Mouse (Mus musculus) thymus, postnatal 25 days (tissue): ENCODE data around the gene Evc2.

Experiments used
- DNase-seq: peaks from one replicate; pipeline ENCODE4 v3.0.0; 2022

Evc2 gene

DNA sequence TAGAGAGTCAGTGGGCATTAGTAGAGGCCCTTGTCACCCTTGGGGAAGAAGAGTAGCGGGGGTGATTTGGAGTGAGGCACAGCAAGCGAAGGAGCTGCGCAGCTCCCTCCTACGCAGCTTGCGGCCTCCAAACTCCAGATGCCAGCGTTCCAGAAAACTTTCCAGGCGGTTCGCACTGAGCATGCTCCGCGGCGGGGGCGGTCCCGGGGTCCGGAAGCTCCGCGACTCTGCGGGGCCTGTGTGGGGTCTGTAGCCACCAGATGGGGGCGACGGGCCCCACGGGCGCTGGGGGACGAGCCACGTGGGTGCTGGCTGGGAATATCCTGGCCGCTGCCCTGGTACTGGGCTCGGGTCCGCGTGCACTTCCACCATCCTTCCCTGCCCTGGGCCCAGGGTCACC lies at the start of gene Evc2:
TSS of gene Evc2 (plus strand) at position 212 of the 400 bp plus-strand sequence.
- DNase-seq, result no peak

DNA sequence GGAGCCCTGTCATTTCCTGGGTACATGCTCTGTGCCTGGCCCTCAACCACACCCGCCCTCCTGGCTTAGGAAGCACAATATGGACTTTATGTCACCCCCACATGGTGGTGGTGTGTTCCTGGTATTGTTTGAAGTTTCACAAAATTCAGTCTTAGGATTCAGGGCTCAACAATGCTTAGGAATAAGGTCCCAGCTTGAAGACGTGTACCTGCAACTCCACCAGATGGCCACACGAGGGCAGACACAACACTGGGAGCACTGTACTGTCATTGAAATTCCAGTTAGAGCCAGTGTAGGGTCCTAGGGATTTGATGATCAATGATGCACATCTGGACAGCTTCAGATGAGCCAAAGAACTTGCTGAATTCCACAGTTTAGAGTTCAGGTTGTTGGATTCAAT lies 49.1 kb upstream of the Evc2 start:
- DNase-seq, result peak; percentile 24

DNA sequence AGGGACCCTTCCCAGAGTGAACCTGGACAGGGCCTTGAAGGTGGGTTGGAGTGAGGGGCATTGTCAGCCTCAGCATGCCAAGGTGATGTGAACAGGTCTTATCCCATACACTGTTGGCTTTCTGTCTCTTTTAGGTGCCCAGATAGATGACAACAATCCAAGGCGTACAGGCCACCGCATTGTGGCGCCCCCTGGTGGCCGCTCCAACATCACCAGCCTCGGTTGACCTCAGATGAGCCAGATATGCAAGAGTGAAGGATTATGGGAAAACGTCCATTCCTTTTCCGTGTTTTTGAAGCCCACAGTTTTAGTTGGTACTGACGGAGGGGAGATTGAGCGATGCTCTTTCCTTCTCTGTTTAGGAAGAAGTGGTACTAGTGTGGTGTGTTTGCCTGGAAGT lies 47.3 kb upstream of the Evc2 start:
- peak; percentile 26 for DNase-seq

DNA sequence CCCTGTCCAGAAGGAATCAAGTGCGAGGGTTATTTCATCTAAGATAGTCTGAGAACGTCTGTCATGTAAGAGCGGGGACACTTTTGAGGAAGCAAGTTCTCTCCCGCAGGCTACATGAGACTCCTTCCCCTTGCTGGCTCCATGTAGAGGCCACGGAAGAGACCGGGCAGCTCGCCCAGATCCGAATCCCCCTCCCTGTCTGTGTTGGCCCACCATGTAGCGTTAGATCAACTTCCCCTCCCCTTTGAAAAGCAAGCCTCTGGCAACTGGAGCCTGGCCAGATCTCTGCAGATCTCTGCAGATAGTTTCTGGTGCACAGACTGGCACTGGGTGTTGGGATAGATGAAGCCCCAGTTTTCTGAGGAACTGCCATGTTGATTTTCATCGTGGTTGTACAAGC lies 41.6 kb upstream of the Evc2 start:
- no peak for DNase-seq

DNA sequence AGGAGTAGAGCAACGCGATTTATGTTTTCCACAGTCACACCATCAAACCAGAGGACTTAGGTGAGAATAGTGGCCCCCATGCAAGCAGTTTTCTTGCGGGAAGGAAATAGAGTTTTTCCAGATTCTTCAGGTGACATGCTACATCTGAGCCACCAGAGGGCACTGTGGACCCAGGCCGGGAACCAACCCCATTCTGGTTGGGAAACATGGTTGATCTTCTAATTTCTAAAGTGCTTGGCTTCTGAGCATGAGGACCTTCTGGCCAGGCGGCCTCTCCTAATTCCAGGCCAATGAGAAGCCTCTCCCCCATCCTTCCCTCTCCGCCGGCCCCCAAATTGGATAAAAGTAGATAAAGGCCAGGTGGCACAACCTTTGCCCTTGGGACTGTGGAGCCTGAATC lies 39.9 kb upstream of the Evc2 start:
- DNase-seq, result peak; percentile 8

DNA sequence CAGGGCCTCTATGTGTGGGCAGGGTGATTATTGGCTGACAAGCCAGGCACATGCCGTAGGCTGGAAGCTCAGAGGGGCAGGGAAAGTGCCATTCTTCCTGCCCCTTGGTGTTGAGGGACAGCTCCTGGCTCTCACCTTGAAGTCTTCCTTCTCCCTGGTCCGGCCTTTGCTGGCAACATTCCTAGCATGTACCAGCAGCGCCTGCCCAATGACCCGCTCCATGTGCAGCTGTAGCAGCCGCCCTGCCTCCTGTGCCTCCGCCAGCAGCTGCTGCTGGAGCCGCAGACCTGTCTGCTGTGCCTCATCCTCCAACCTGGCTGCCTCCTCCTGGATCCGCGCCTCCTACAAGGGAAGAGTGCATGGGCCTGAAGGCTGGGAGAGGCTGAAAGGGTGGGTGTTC lies 28.3 kb upstream of the Evc2 start:
- DNase-seq, result no peak

DNA sequence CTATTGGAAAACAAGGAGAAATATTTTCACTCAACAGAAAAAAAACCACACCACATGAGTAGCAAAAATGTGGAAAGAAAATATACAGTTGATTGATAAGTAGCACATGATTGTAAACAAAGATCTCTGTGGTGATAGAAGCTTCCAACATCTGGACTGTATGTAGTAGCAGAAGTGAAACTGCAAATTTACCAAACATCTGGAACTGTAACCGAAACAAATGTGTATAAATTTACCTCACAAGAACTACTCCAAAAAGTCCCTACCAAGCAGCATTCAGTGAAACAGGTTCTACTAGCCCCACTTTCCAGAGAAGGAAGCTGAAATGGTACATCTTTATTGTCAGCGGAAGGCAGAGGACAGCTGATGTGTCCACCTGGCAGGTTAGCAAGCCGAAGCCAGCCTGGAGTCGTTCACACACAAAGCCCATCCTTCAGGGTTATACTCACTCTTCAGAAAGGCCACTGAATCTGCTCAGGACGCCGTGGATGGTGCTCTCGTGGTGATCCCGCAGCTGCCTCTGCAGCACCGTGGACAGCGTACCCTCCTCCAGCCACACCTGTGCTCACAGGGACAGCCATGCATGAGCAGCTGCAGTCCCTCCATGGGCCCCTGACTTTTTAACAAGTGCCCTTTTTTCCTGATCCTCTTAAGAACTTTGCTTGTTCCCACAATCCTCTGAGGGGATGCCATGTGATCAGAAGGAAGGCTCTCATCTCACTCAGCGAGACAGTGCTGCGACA lies 25.1 kb upstream of the Evc2 start:
- DNase-seq, result no peak

DNA sequence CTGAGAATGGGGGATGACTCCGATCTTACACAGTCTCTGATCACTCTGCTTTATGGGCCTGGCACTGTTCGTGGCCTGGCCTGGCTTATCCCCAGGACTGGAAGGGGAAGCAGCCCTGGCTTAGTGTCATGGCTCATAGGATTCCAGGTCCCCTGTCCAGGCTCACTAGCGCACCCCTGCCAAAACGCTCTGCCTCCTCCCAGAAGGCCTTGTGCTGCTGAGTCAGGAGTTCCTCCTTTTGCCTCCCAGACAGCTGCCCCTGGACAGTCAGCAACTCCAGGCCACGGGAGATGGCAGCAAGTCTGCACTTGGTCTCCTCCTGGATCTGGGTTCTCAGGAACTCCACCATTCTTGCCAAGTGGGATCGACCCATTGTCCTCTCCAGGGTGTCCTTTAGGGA lies 19.6 kb upstream of the Evc2 start:
- no peak for DNase-seq

DNA sequence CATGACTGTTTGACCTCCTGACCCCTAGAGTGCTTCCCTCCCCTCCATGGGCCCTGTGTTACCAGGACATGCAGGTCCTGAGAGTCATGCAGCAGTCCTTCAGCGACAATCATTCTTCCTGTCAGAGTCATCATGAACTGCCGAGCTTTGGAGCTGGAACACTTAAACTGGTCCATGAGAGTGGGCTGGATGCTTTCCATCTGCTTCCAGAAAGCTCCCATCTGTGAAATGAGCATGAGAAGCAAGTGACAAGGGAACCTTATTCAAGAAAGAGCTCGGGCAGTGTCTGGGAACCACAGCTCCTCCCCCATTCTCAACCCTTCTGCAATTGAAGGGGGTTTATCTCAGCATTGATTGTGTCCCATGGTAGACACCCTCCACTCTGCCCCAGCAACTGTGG lies 18.1 kb upstream of the Evc2 start:
- DNase-seq, result no peak

DNA sequence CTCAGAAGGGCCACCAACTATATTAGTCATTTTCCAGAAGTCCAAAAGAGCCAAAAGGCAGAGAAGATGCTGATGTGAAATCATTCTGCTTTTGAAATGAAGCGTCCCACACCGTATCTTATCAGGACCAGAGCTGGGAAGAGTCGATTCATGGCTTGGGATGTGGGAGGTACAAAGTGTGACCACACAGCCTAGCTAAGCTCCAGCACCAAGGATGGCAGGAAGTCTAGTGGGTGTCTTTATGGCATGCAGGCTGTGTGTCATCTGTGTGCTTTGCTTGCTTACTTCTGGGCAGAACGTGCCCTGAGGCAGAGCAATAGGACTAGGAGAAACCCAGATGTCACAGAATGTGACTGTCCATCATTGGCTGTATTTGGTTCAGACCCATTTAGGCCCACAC lies 17.5 kb upstream of the Evc2 start:
- no peak for DNase-seq

DNA sequence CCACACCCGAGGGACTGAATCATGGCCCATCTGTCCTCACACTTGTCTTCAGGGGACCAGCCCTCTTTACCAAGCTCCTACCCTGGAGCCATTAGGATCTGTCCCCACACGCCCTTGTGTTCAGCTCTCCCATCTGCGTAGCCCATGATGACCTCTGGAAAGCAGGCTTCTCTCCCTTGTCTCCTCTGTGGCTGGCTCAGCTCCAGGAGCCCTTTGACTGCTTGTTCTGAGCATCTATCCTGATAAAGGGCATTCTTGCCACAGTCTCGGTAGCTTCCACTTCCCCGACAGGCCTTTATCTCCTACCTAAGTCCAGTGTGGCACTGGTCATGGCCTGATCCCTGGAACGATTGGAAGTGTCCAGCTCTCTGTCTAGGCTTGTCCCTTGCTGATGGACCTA lies 11.6 kb upstream of the Evc2 start:
- no peak for DNase-seq

DNA sequence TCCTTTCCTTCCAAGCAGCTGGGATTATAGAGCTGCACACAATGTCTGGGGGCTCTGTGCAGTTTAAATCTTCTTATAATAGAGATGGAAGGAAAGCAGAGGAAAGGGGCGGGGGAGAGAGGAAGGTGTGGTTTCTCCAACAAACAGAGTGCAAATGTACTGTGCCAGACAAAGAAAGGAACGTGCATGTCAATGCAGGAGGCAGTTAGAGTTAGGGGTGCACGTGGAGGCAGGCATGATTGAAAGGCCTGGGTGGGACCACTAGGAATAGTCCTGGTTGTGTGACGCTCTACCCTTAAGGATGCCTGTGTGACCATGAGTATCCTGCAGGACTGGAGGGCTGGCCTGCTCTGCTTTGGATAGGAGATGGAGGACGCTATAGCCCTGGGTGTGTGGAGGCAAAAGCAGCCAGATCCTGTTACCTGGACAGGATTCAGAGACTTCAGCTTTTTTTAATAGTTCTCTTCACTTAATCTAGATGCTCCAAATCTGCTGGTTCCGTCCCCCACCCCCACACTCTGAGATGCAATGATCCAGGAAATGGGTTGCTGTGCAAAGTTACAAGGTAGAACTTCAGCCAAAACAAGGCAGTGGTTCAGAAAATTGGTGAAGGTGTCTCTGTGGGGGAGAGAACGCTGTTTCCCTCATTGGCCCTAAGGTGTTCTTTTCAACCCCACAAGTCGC lies 7.7 kb upstream of the Evc2 start:
- no peak for DNase-seq

DNA sequence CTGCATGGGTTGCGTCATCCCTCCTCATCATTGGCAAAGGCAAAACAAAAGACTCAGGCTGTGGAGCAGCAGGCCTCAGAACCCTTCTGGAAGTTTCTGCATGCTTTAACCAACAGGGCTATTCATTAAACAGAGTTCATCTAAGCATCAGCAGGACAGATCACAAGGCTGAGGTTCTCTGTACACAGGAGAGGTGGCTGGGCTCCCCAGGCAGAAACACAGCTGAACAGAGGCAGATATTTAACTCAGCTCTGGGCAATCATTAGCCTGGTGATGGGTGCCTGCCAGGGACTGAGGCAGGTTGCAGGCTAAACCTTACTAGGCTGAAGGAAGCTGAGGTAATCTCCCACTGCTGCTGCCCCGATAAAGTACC lies 7.2 kb upstream of the Evc2 start:
- no peak for DNase-seq

DNA sequence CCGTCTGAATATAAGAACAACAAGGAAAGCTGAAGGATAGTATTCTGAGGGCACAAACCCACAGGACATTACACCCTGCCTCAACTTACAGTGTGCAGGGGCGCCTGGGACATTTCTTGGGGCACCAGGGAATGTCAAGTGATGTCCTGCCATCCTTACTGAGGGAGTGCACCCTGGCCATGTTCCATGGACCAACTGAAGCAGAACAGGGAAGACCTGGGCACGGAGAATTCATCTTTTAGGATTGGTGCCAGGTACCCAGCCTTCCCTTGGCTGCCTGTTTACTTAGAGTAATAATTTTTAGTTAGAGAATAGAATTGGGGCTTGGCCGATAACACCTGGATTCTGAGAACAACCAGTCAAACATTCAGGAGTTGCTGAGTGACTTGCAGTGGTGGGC lies 6.2 kb upstream of the Evc2 start:
- no peak for DNase-seq

DNA sequence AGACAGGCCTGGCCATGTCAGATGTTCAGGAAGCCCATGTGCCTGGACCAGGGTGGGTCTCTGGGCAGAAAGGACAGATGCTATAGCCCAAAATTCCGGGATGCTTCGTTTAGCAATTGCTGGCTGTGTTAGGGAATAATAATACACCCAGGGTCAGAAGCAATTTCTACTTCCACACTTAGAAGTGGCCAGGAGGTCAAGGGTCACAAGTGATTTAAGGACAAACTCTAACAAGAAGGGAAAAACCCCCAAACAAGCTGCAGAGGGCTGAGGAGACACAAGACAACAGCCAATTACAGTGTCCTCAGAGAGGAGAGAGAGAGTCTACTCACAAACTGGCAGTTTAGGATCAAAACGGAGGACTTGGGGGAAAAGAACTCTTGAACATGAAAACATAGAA lies 3.2 kb upstream of the Evc2 start:
- no peak for DNase-seq

DNA sequence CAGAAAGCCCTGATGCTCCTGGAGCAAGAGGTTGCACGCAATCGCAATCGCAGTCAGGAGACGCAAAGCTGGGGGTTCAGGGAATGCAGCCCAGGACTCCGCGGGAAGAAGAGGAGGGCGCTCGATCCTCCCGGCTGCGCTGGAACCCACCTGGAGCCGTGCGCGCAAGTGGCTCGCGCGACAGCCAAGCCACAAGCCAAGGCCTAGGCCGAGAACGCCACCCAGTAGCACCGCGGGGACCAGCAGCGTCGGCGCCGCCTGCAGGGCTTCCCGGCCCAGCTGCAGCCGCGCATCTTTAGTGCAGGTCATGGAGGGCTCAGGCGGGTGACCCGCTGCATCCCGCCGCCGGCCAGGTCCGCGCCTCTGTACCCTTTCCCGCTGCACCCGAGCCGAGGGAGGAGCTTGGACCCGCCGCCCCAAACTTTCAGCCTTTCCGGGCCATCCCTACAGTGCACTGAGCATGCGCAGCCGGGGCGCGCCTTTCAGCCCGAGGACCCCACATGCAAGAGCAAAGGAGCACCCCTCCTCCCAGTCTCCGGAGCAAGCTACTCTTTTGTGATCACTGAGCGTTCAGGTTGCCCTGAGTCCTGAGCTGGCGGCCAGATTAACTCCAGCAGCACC lies 1.7 kb upstream of the Evc2 start, which contains the start of gene Evc:
TSS of gene Evc (minus strand) at position 410 of the 621 bp plus-strand sequence.
- no peak for DNase-seq

DNA sequence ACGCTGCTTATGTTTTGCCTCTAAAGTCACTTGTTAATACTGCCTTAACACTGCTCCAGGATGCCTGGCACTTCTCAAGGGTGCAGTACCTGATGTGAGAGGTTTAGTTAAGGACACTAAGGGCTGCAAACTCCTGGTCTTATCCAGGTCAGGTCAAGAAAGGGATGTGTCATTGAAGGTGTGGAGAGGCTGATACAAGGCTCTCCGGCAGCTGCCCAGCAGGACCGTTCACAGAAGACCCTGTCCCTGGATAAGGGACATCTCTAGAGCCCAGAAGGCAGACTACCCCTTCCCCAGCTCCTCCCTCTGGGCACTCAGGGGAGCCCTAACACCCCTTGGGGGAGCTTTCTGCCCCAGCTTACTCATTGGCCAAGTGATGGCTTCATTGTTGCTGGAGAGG lies 603 bp upstream of the Evc2 start:
- no peak for DNase-seq

DNA sequence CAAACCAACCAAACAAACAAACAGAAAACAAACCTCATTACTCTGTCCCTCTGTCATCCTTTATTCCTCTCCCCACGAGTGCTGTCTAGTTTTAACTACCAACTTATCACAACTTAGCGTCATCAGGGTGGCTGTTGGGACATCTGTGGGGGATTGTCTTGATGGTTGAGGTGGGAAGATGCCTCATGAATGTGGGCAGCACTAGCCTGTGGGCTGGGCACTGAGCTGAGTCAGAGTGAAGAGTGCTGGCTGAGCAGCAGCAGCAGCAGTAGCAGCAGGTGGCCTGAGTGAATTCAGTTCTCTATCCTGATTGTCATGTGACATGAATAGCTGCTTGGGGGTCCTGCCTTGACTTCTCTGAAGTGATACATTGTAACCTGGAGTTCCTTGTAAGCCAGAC lies 5.7 kb downstream of the Evc2 start:
- no peak for DNase-seq

DNA sequence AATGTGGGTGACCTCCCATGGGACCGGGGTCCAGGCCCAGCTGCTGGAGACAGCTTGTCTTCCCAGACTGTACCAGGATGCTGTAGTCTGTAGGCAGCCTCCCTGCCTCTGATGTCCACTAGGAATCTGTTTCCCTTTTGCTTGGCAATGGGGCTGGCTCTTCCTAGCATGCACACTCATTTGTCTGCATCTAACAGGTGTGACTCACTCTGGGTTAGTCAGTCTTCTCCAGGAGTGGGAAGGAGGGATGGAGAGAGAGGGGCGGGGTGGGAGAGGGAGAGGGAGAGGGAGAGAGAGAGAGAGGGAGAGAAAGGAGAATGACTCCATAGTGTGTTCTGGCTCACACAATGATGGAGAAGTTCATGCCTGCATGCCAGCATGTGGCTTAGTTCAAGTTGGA lies 13.5 kb downstream of the Evc2 start:
- DNase-seq, result no peak

DNA sequence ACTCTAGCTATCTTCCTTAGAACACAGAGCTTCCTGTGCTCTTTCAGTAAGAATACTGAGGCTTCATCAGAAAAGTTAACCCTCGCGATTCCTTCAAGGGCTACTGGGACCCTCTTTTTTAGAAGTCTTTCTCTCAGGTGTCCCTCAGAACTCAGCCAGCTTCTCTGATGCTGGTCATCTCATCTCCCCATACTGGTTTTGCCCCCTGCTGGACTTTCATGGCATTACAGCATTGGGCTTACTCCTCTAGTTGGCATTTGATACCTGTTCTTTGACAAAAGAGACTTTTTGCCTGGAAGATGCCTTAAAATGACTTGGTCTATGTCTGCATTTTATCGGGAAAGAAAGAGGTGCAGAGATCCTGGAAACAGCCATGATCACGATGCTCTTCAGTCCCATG lies 16.1 kb downstream of the Evc2 start:
- DNase-seq, result peak; percentile 17

DNA sequence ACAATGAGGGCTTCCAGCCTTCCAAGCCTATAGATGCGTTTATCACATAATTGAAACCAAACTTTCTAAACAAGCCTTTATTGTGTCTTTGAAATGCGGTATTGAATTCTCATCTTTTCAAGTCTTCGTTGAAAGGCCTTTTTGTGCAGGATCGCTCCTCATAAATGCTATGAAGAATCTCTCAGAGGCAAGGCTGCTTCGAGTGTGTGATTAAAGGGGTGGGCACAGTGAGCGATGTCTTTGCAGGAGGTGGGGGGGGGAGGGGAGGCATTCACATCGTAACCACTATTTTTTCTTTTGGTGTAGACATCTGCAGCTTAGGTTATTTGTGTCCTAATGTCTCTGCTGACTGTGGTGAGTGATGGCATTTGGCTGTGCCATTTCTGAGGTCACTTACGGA lies 17.7 kb downstream of the Evc2 start:
- DNase-seq, result no peak

DNA sequence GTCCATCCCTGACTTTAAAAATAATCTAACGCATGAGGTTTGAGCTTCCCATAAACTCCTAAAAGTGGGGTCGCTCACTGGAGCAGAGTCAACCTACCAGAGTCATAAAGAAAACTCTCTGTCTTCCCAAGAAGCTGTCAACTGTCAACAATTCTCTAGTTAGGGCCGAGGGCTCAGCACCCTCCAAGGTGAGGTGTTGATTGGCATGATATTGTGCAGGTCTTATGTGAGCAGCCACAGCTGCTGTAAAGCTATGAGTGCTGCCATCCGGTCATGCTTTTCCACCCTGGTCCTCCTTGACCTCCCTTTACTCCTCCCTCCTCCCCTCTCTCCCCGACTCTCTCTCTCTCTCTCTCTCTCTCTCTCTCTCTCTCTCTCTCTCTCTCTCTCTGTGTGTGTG lies 24.3 kb downstream of the Evc2 start:
- DNase-seq, result no peak

DNA sequence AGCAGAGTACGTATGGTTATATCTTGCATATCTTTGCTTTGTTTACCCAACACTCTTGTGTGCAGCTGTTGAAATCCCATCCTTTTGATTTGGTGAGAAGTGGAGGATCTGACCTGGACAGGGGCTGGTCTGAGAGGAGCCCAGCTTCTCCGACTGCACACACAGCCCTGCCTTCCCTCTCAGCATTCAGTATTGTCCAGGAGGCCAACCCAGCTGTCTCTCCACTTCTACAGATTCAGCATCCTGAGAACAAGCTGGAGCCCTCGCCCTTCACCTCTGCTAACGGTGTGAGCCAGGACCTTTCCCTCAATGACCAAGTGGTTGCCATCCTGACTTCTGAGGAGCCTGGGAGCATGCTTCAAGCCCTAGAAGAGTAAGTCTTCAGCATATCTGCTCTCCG lies 25.0 kb downstream of the Evc2 start:
- DNase-seq, result no peak

DNA sequence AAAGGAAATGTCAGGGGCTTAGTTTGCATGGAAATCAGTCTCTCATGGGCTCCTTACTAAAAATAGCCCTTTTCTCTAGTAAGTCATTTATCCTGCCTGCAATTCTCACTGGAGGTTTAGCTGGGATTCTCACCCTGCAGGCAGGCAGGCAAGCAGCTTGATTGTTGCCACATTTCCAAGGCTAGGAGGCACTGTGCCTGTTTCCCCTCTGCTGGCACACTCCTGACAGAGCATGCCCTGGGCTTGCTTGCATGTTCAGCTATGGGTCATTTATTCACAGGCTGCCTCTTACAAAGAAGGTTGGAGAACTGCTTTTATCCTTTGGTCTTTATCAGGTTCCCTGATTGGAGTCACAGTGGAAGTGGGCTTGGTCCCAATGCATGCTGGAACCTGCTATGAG lies 27.5 kb downstream of the Evc2 start:
- no peak for DNase-seq

DNA sequence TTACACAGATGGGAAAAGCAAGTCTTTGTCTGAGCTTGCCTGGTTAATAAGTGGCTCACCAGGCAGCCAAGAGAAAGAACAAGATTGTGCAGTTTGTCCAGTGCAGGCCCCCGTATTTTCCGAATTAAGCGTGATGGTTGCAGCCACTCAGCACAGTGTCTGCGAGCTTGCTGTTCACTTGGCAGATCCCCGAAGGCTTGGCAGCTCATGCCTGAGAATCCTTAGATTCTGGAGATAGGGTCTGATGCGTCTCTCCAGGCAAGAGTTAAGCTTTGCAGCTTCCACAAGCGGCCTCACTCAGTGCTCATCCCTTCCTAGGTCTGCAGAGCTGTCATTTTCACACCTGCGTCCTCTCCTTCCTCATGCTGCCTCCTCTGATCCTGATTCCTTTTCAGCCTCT lies 30.5 kb downstream of the Evc2 start:
- DNase-seq, result no peak
